Mouse (Mus musculus): ENCODE measurements at regions not wholly inside any gene's neighbourhood (a gene's known extent, or its start where the extent isn't known, plus 50 kb on each side); places are given as distances from the start of the nearest gene placed in this dataset.

DNA sequence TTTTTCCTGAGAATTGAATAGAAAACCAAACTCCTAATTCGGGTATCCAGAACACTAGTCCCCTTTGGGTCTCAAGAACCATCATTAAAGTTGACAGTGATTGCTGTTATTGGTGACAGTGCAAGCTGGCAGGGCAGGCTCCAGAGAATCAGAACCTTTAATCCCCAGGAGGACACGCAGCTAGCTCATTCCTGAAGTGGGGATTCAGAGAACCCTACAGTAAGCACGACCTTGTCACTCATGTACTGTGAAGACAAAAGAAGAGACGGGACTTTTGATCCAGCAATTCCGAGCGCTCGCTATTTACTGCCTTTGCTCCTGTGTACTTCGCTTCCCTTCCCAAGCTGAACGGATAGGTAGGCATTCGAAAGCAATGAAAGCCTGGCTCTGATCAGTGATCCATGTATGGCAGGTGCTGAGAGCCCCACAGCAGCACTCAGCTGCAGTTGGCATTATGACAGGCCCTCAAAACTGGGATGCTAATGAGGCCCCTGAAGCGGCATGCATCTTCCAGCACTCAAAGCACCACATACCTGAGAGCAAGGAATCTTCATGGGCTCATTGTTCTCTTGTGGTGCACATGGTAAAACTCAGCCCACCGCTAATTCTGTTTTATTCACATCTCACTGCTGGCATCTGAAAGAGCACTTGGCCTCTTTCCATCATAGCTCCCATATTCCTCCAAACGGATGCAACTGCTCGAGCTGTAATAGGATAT is 165.6 kb downstream of the Dnajb9 start:
- H3K27ac ChIP-seq (replicated peaks in 1 of 2; ENCODE audit: control insufficient read depth in 1 of 2, insufficient read depth in 1 of 2, low read depth in 2 of 2, low read length in 2 of 2) = peak overlapping the region; percentile 64 to 70
- no peak; the same call in 1 of the 2 replicates for ATAC-seq (ENCODE audit: insufficient number of reproducible peaks, insufficient read depth, low FRiP score, low read depth)
- no peaks in the 10 kb centered on the region for H3K36me3 ChIP-seq (ENCODE audit: control insufficient read depth, insufficient read depth, low read length)
- H3K4me1 ChIP-seq (ENCODE audit: control insufficient read depth in 2 of 2, insufficient read depth in 2 of 2, low read length in 2 of 2) = peaks cover 5 to 20% of the 10 kb centered on the region in 2 experiments; a peak in 3 of 4 replicates
- 0 out of 2 replicates have a peak overlapping the region, but pooled peaks have one; percentile 35 for H3K9ac ChIP-seq (ENCODE audit: low read length)
- 40% methylated on average over 14 of the region's 14 CpGs for WGBS
- no peaks in the 10 kb centered on the region for H3K9me3 ChIP-seq (ENCODE audit: control insufficient read depth, low read length)
- peak overlapping the region; percentile 56 for H3K4me2 ChIP-seq (ENCODE audit: low read length)
- no peak overlapping the region for H3K4me3 ChIP-seq (ENCODE audit: control insufficient read depth in 1 of 2, insufficient read depth in 1 of 2, low read depth in 1 of 2, low read length in 2 of 2)
- no peaks in the 10 kb centered on the region for H3K27me3 ChIP-seq (ENCODE audit: control insufficient read depth, insufficient read depth, low read length)

DNA sequence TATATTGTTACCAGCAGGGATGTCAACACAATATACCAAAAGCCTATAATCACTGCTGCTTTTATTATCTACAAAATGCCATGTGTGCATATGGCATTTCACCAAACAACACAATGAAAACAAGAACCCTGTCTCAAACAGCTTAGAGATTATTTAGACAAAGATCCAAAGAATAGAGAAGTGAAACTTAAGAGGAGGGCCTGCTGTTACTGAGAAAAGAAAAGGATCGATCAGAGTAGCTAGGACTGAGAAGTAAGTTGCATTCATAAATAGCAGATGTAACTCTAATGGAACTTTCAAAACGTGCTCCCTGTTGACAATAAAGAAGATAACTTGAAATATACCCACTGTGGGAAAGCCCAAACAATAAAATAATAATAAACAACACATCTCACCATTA is 203.3 kb downstream of the Dnajb9 start:
- H3K4me2 ChIP-seq (ENCODE audit: low read length) = no peak overlapping the region
- no peak overlapping the region for H3K9ac ChIP-seq (ENCODE audit: low read length)
- H3K4me1 ChIP-seq (ENCODE audit: control insufficient read depth in 2 of 2, insufficient read depth in 2 of 2, low read length in 2 of 2) = no peaks in the 10 kb centered on the region
- no peaks in the 10 kb centered on the region for H3K9me3 ChIP-seq (ENCODE audit: control insufficient read depth, low read length)
- no peak for ATAC-seq (ENCODE audit: insufficient number of reproducible peaks, insufficient read depth, low FRiP score, low read depth)
- H3K27me3 ChIP-seq (ENCODE audit: control insufficient read depth, insufficient read depth, low read length) = no peaks in the 10 kb centered on the region
- no peak overlapping the region for H3K27ac ChIP-seq (replicated peaks in 1 of 2; ENCODE audit: control insufficient read depth in 1 of 2, insufficient read depth in 1 of 2, low read depth in 2 of 2, low read length in 2 of 2)
- no peak overlapping the region for H3K4me3 ChIP-seq (ENCODE audit: control insufficient read depth in 1 of 2, insufficient read depth in 1 of 2, low read depth in 1 of 2, low read length in 2 of 2)
- WGBS = 54% methylated on average over 2 of the region's 2 CpGs
- H3K36me3 ChIP-seq (ENCODE audit: control insufficient read depth, insufficient read depth, low read length) = no peaks in the 10 kb centered on the region

DNA sequence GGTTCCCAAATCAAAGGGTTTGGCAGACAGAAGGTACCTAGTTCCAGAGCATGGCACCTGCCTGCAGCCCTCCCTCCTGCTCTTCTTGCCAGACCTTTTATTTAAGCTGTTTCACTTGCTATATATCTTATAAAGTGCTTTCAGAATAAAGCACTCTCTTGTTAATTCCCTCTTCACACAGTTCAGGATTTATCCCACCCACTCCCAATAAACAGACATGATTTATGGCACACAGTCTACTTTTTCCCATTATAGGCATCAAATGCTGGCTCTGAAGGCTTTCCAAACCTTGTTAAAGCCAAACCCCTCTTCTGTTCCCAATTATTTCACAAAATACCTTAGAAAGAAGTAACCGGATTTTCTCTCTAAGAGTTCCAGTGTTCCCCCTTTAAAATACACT is 226.6 kb downstream of the Dnajb9 start:
- whole genome bisulfite sequencing = 86% methylated on average over 1 of the region's 1 CpGs

DNA sequence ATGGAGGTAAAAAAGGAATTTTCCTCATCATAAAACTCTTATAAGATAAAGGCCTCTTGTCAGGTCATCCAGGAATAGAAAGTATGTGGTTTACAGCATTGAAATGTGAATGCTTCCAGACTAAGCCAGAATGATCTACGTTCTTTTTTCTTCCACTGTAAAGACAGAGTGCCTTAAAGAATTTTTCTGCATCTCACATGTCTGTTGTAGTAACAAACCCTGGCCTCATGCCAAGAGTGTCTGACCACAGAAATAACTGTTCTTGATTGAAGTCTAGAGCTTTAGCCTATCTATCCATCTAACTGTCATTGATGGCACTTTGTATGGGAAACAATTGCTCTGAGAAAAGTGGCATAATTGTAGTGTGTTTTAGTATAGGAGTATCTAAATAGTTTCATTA is 246.2 kb downstream of the Dnajb9 start:
- Histone ChIP-seq H3K9ac (ENCODE audit: low read length) (no peak overlapping the region), H3K9me3 (ENCODE audit: control insufficient read depth, low read length) (no peaks in the 10 kb centered on the region), H3K4me2 (ENCODE audit: low read length) (no peak overlapping the region), H3K4me3 (ENCODE audit: control insufficient read depth in 1 of 2, insufficient read depth in 1 of 2, low read depth in 1 of 2, low read length in 2 of 2) (no peak overlapping the region), H3K36me3 (ENCODE audit: control insufficient read depth, insufficient read depth, low read length) (no peaks in the 10 kb centered on the region), H3K27me3 (ENCODE audit: control insufficient read depth, insufficient read depth, low read length) (no peaks in the 10 kb centered on the region), H3K4me1 (ENCODE audit: control insufficient read depth in 2 of 2, insufficient read depth in 2 of 2, low read length in 2 of 2) (no peaks in the 10 kb centered on the region), H3K27ac (replicated peaks in 1 of 2; ENCODE audit: control insufficient read depth in 1 of 2, insufficient read depth in 1 of 2, low read depth in 2 of 2, low read length in 2 of 2) (no peak overlapping the region)
- ATAC-seq (ENCODE audit: insufficient number of reproducible peaks, insufficient read depth, low FRiP score, low read depth) = no peak
- WGBS = 51% methylated on average over 1 of the region's 1 CpGs

More for the DNA sequence above, 226.6 kb downstream of the Dnajb9 start:
- Histone ChIP-seq H3K9me3 (ENCODE audit: control insufficient read depth, low read length) (no peaks in the 10 kb centered on the region), H3K4me3 (ENCODE audit: control insufficient read depth in 1 of 2, insufficient read depth in 1 of 2, low read depth in 1 of 2, low read length in 2 of 2) (no peak overlapping the region), H3K4me1 (ENCODE audit: control insufficient read depth in 2 of 2, insufficient read depth in 2 of 2, low read length in 2 of 2) (no peaks in the 10 kb centered on the region), H3K9ac (ENCODE audit: low read length) (no peak overlapping the region), H3K36me3 (ENCODE audit: control insufficient read depth, insufficient read depth, low read length) (no peaks in the 10 kb centered on the region), H3K27ac (replicated peaks in 1 of 2; ENCODE audit: control insufficient read depth in 1 of 2, insufficient read depth in 1 of 2, low read depth in 2 of 2, low read length in 2 of 2) (no peak overlapping the region), H3K4me2 (ENCODE audit: low read length) (no peak overlapping the region), H3K27me3 (ENCODE audit: control insufficient read depth, insufficient read depth, low read length) (no peaks in the 10 kb centered on the region)
- ATAC-seq (ENCODE audit: insufficient number of reproducible peaks, insufficient read depth, low FRiP score, low read depth) = no peak

DNA sequence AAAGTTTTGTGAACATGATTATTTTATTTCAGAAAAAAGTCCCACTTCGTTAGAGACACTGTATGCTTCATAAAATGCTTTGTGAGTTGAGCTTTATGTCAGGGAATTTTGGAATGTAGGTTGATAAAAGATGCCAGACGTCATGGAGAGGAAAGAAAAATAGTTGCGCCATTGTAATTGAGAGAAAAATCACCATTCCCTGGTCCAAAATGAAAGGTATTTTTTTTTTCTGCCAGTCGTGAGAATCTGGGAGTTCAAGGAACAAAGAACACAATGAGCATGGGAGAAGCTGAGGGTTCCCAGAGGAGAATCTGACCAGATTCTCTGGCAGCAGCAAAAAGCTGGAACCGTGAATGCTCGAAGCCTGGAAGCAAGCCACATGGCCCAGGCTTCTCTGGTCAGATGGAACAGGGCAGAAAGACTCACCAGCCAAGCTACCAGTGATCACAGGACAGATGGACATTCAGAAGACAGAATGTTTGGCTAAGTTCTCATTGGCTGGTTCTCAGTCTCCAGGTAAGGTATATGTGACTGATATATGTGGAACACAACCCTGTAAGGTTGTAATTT is 247.5 kb downstream of the Dnajb9 start:
- 65% methylated on average over 6 of the region's 6 CpGs for WGBS
- Histone ChIP-seq H3K27ac (replicated peaks in 1 of 2; ENCODE audit: control insufficient read depth in 1 of 2, insufficient read depth in 1 of 2, low read depth in 2 of 2, low read length in 2 of 2) (no peak overlapping the region), H3K4me2 (ENCODE audit: low read length) (no peak overlapping the region), H3K36me3 (ENCODE audit: control insufficient read depth, insufficient read depth, low read length) (no peaks in the 10 kb centered on the region), H3K4me1 (ENCODE audit: control insufficient read depth in 2 of 2, insufficient read depth in 2 of 2, low read length in 2 of 2) (no peaks in the 10 kb centered on the region), H3K9ac (ENCODE audit: low read length) (no peak overlapping the region), H3K27me3 (ENCODE audit: control insufficient read depth, insufficient read depth, low read length) (no peaks in the 10 kb centered on the region), H3K4me3 (ENCODE audit: control insufficient read depth in 1 of 2, insufficient read depth in 1 of 2, low read depth in 1 of 2, low read length in 2 of 2) (no peak overlapping the region), H3K9me3 (ENCODE audit: control insufficient read depth, low read length) (no peaks in the 10 kb centered on the region)
- ATAC-seq (ENCODE audit: insufficient number of reproducible peaks, insufficient read depth, low FRiP score, low read depth) = no peak

DNA sequence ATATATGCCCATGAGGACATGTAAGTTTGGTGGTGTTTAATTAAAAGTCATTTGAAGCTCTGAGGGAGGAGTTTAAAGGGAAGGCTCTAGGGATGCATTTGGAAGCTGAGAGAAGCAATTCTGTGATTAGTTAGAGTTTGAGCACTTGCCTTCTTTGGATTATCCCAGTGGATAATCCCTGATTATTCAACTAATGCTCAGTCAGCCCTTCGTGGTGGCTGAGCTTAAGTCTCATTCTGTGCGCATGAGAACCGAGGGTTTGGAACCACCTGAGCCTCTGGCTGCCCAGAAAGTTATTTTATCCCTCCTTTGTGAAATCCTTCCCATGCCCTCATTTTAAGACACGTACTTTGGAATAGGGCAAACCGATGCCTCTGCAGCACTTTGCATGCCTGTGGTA is 285.9 kb downstream of the Dnajb9 start:
- H3K27me3 ChIP-seq (ENCODE audit: control insufficient read depth, insufficient read depth, low read length) = no peaks in the 10 kb centered on the region
- no peak overlapping the region for H3K9ac ChIP-seq (ENCODE audit: low read length)
- H3K4me1 ChIP-seq (ENCODE audit: control insufficient read depth in 2 of 2, insufficient read depth in 2 of 2, low read length in 2 of 2) = no peaks in the 10 kb centered on the region
- no peak overlapping the region for H3K27ac ChIP-seq (replicated peaks in 1 of 2; ENCODE audit: control insufficient read depth in 1 of 2, insufficient read depth in 1 of 2, low read depth in 2 of 2, low read length in 2 of 2)
- H3K4me2 ChIP-seq (ENCODE audit: low read length) = no peak overlapping the region
- H3K4me3 ChIP-seq (ENCODE audit: control insufficient read depth in 1 of 2, insufficient read depth in 1 of 2, low read depth in 1 of 2, low read length in 2 of 2) = no peak overlapping the region
- WGBS = 69% methylated on average over 5 of the region's 5 CpGs
- no peaks in the 10 kb centered on the region for H3K9me3 ChIP-seq (ENCODE audit: control insufficient read depth, low read length)
- ATAC-seq (ENCODE audit: insufficient number of reproducible peaks, insufficient read depth, low FRiP score, low read depth) = no peak
- H3K36me3 ChIP-seq (ENCODE audit: control insufficient read depth, insufficient read depth, low read length) = no peaks in the 10 kb centered on the region

DNA sequence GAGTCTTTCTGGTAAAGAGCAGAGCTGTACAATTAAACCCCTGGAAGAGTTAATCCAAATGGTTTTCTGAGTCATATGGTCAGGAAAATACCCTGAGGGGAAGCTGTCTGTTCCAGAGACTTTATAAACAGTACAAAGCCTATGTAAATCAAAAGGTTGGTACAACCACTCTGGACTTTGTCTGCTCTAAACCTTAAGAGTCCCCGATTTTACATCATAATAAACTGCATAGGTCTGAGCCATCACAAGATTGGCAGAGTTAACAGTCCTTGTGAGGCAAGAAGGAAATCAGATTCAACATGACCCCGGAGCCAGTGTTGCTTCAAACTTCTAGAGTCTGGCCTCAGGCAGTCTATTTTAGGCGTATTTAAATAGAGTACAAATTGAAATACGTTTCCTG is 289.7 kb downstream of the Dnajb9 start:
- Histone ChIP-seq H3K27ac (replicated peaks in 1 of 2; ENCODE audit: control insufficient read depth in 1 of 2, insufficient read depth in 1 of 2, low read depth in 2 of 2, low read length in 2 of 2) (no peak overlapping the region), H3K9me3 (ENCODE audit: control insufficient read depth, low read length) (no peaks in the 10 kb centered on the region), H3K27me3 (ENCODE audit: control insufficient read depth, insufficient read depth, low read length) (no peaks in the 10 kb centered on the region), H3K4me1 (ENCODE audit: control insufficient read depth in 2 of 2, insufficient read depth in 2 of 2, low read length in 2 of 2) (no peaks in the 10 kb centered on the region), H3K9ac (ENCODE audit: low read length) (no peak overlapping the region), H3K4me3 (ENCODE audit: control insufficient read depth in 1 of 2, insufficient read depth in 1 of 2, low read depth in 1 of 2, low read length in 2 of 2) (no peak overlapping the region), H3K4me2 (ENCODE audit: low read length) (no peak overlapping the region), H3K36me3 (ENCODE audit: control insufficient read depth, insufficient read depth, low read length) (no peaks in the 10 kb centered on the region)
- ATAC-seq (ENCODE audit: insufficient number of reproducible peaks, insufficient read depth, low FRiP score, low read depth) = no peak
- WGBS = 65% methylated on average over 4 of the region's 4 CpGs

DNA sequence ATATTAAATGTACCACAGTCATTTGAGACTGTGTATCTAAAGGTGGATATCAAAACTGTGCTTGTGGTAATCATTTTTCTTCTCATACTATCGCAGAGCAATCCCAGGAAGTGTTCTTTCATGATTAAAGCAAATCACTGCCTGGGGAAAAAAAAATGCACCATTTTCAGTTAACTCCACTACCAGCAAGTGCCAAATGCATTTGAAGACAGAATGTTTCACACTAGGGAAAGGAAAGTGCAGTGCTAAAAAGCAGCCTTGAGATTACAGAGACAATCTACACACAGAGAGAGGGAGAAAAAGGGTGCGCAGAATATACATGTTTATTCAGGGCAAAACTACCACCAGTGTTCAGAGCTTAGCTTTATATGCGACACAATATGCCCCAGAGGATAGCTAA is 291.0 kb downstream of the Dnajb9 start:
- 64% methylated on average over 3 of the region's 3 CpGs for WGBS
- no peak overlapping the region for H3K4me2 ChIP-seq (ENCODE audit: low read length)
- no peak overlapping the region for H3K4me3 ChIP-seq (ENCODE audit: control insufficient read depth in 1 of 2, insufficient read depth in 1 of 2, low read depth in 1 of 2, low read length in 2 of 2)
- no peak overlapping the region for H3K9ac ChIP-seq (ENCODE audit: low read length)
- H3K36me3 ChIP-seq (ENCODE audit: control insufficient read depth, insufficient read depth, low read length) = no peaks in the 10 kb centered on the region
- H3K27me3 ChIP-seq (ENCODE audit: control insufficient read depth, insufficient read depth, low read length) = no peaks in the 10 kb centered on the region
- no peaks in the 10 kb centered on the region for H3K4me1 ChIP-seq (ENCODE audit: control insufficient read depth in 2 of 2, insufficient read depth in 2 of 2, low read length in 2 of 2)
- H3K9me3 ChIP-seq (ENCODE audit: control insufficient read depth, low read length) = no peaks in the 10 kb centered on the region
- ATAC-seq (ENCODE audit: insufficient number of reproducible peaks, insufficient read depth, low FRiP score, low read depth) = no peak
- H3K27ac ChIP-seq (replicated peaks in 1 of 2; ENCODE audit: control insufficient read depth in 1 of 2, insufficient read depth in 1 of 2, low read depth in 2 of 2, low read length in 2 of 2) = no peak overlapping the region

Data from heart, embryonic 14.5 days (tissue).